Mouse (Mus musculus): ENCODE results near the gene Inka1. TPM values are rescaled to one million over a fixed set of nuclear protein-coding genes. Genes with fewer than 3 reads are reported as not detected.

The Inka1 gene
- polyA plus RNA-seq (2012; rRNA removed): 21.3 and 24.2 TPM in 2 replicates

DNA sequence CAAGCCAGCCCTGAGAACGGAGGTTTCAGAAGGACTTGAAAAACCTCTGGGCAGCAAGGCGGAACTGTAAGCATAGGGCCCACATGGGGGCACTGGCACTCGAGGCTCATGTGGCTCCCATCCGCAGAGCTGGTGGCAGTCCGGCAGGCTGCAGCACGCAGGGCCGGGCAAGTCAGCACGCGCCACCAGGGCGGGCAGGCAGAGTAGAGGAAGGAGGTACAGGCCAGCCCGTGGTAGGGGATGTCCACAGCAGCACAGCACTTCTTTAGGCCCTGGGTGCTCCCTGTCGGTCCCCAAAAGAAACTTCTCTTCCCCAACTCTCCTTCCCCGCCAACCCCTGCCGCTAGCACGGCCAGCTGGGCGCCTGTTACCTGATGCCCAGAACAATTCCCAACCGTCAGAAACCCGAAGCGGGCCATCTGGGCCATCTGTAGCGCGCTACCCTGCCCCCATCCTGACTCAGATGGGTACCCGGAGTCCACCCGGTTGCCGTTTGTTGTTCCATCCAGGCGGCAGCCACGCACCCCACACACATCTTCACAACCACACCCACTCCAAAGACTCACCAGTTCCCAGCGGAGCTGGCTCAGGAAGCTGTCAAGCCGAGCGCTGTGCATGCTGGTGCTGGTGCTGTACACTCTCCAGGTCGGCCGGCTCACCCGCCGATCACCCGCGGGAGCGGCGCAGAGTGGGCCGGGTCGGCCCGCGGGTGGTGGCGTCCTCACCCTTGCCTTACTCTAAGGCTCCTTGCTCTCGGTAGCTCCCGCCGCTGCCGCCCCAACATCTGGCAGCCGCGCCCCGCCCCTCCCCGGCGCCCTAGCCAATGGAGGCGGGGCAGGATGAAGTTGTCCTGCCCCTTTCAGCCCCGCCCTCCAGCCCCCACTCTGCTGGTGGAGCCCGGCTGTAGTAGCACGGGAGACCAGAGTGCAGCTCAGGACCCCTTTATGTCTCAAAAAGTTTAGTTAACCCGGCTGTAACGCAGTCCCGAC is at the start of gene Inka1:
Inka1 (minus strand) TSS at position 749 of the 989 bp plus-strand sequence.

DNA sequence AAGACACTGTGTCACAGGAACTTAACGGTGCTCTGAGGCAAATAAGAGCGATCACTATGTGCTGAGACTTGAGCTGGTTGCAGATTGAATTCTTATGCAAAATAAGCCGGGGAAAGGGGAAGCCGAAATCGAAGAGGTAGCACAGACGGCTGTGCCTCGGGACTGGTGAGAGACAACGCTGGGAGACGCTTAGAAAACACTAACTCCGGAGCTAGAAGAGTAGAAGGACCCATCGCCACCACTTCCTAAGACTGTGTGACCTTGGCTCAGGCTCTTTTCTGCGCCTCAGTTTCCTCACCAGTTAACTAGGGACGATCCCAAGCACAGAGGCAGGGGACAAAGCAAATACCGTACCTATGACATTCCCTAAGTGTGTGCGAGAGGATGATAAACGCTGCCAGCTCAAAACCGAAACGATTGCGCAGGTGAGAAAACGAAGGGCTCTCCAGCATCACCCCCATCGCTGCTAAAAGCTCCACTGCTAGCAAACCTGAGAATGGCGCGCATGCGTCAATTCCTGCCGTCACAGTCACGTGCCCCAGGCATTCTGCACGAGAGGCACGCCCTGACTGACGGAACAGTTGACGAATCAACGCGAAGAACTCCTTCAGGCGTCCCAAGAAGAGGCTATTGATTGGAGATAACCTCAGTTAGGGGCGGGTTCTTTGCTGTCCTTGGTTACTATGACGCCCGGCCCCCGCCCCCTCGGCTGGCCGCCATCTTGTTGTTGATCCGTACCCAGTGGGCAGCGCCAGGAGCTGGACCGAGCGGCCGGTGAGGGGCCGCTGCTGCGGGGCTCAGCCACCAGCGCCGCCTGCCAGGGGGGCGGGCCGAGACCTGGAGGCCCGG is 16.5 kb upstream of the Inka1 start, which contains the start of gene Ip6k1:
Ip6k1 (plus strand) TSS at position 580 of the 849 bp plus-strand sequence.

DNA sequence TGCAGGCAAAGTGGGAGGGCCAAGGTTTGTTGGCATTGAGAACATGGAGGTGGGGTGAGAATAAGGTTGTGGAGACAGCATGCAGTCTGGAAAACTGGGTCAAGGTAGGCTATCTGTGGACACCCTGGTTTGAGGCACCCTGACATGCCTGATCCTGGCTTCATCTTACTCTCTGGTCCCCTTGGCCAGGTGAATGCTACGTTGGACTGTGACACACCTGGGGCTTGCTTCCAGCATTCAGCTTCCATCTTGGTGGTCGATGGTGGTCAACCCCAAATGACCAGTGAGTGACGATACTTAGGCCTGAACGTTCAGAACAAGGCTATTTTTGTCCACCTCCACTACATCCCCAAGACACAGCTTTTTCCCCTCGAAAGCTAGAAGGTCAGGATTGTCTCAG is 10.4 kb upstream of the Inka1 start, which contains the start of gene Gm20662:
Gm20662 (plus strand) TSS at position 301 of the 400 bp plus-strand sequence.

GRCm38 (mm10) chr9:107992197-107992596 is 6.5 kb upstream of the Inka1 start, which contains the start of gene Cdhr4:
Cdhr4 (plus strand) TSS chr9:107992497.

DNA sequence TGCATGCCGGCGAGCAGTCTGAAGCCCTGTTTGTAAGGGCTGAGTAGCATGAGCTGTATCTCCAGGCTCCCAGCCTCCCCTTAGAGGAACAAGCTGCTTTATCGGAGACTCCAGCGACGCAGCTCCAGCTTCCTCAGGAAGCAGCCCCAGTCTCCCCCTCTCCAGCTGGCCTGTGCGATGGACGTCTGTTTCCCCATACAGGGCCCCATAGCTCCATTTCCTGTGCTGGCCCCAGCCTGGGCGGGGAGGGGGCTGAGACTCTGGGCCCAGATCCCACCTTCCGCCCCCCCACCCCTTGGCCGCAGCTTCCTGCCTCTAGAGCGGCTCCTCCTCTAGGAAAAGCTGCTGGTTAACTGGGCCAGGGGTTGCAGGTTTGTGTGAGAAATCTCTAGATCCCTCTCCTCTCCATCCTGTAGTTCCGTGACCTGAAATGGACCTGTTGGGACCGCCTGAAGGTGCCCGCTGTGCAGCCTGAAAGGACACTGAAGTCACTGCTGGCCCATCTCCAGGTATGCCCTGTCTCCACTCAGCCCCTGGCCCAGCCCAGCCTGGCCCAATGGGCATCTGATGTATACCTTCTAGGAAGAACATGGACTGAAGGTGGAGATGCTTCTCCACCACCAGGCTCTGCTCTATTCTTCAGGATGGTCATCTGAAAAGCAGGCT is 2.9 kb downstream of the Inka1 start, which contains the start of gene Gm20661:
Gm20661 (plus strand) TSS at position 378 of the 666 bp plus-strand sequence.

DNA sequence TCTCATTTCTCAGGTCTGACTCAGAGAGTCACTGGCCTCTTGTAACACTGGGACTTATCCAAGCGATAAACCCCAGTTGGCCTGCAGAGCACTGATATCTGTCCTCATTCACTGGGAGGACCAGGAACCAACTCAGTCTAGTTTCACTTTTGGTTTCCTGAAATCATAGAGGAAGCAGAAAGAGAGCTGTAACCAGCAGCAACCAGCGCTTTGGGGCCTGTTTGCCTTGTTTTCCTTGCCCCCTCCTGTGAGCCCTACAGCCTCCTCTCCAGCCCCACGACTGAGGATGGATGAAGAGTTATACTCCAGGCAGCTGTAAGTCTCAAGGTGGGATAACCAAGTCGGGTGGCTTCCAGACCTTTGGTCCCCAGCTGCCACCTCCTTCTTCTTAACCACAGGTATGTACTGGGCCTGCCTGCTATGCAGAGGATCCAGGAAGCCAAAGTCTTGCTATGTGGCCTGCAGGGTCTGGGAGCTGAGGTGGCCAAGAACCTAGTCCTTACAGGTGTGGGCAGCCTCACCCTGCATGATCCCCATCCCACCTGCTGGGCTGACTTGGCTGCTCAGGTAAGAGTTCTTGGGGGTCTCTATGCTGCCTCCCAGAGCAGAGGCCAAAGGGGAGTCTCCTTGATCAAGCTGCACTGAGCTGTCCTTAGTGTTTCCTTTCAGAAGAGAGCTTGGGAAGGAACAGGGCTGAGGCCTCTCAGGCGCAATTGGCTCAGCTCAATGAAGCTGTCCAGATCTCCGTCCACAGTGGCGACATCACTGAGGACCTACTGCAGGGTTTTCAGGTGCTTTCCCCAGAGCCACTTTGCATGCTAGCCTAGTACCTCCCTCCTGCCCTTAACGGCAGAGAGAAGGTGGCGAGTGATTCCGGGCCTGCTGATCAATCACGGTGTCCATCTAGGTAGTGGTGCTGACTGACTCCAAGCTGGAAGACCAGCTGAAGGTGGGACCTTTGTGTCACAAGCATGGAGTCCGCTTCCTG is 10.0 kb downstream of the Inka1 start, which contains the start of gene Uba7:
Uba7 (plus strand) TSS at position 107 of the 988 bp plus-strand sequence.

GRCm38 (mm10) chr9:107949922-107950235 is 35.8 kb downstream of the Inka1 start, which contains the start of gene Traip:
Traip (plus strand) TSS chr9:107950136.

DNA sequence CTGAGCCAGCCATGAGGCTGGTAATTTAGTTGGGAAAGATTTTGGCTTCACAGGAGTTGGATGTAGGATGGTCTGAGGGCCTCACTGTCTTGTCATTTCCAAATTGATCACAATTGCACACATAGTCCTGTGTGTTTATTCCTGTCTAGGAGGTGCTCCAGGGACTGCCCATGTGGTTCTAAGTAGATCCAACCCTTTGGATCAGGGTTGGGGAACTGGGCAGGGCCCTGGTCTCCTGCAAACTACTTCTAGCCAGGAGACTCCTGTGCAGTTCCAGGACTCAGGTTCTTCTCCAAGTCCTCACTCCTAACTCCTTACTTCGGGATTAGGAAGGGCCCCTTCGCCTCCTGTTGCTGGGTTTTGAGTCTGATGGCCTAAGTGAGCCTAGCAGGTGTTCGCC is 50.3 kb downstream of the Inka1 start, which contains the start of gene Camkv:
Camkv (plus strand) TSS at position 301 of the 400 bp plus-strand sequence.

Other genes starting within 250 kb of the Inka1 start
- 69.0 and 96.6 TPM in 2 replicates for gene Rbm5, start 214.9 kb downstream of the Inka1 start, polyA plus RNA-seq (2012; rRNA removed)
- 16.1 and 17.1 TPM in 2 replicates for gene Rbm6, start 112.6 kb downstream of the Inka1 start, polyA plus RNA-seq (2012; rRNA removed)
- gene Mon1a, start 97.7 kb downstream of the Inka1 start, polyA plus RNA-seq (2012; rRNA removed): 42.1 and 43.0 TPM in 2 replicates
- gene Mst1r, start 79.0 kb downstream of the Inka1 start, polyA plus RNA-seq (2012; rRNA removed): 48.6 and 48.9 TPM in 2 replicates
- gene Actl11, start 57.4 kb downstream of the Inka1 start, polyA plus RNA-seq (2012; rRNA removed): not detected in 2 replicates
- 0.30 and 0.47 TPM in 2 replicates for gene Camkv, start 50.2 kb downstream of the Inka1 start, polyA plus RNA-seq (2012; rRNA removed)
- 1.5 and 3.1 TPM in 2 replicates for gene Traip, start 35.7 kb downstream of the Inka1 start, polyA plus RNA-seq (2012; rRNA removed)
- gene Uba7, start 10.4 kb downstream of the Inka1 start, polyA plus RNA-seq (2012; rRNA removed): 58.8 and 64.4 TPM in 2 replicates
- gene Gm20661, start 2.8 kb downstream of the Inka1 start, polyA plus RNA-seq (2012; rRNA removed): 2.7 TPM in 2 replicates
- gene Cdhr4, start 6.6 kb upstream of the Inka1 start, polyA plus RNA-seq (2012; rRNA removed): 99.9 and 106 TPM in 2 replicates
- 6.8 and 10.1 TPM in 2 replicates for gene Gm20662, start 10.5 kb upstream of the Inka1 start, polyA plus RNA-seq (2012; rRNA removed)
- 209 and 244 TPM in 2 replicates for gene Ip6k1, start 16.6 kb upstream of the Inka1 start, polyA plus RNA-seq (2012; rRNA removed)
- 21.7 and 28.2 TPM in 2 replicates for gene Gmppb, start 63.4 kb upstream of the Inka1 start, polyA plus RNA-seq (2012; rRNA removed)
- gene Amigo3, start 67.3 kb upstream of the Inka1 start, polyA plus RNA-seq (2012; rRNA removed): 6.8 and 8.7 TPM in 2 replicates
- gene Mst1, start 94.6 kb upstream of the Inka1 start, polyA plus RNA-seq (2012; rRNA removed): 0.25 and 0.45 TPM in 2 replicates
- gene Rnf123, start 97.5 kb upstream of the Inka1 start, polyA plus RNA-seq (2012; rRNA removed): 113 and 122 TPM in 2 replicates
- gene Apeh, start 108.7 kb upstream of the Inka1 start, polyA plus RNA-seq (2012; rRNA removed): 90.7 and 116 TPM in 2 replicates
- 1.9 and 2.0 TPM in 2 replicates for gene Bsn, start 204.5 kb upstream of the Inka1 start, polyA plus RNA-seq (2012; rRNA removed)